Mouse (Mus musculus): ENCODE results near the gene Dennd2a. TPM values are rescaled to one million over a fixed set of nuclear protein-coding genes. Genes with fewer than 3 reads are reported as not detected.

Dennd2a gene
- total RNA-seq, 2 experiments from 2014 or later, result 6.8 to 7.4 TPM

- intact Hi-C loops (cut with DNase I), result no loop called here
Measured at GRCm38 (mm10) chr6:39526797-39527196, 30.9 kb downstream of the Dennd2a start.

GRCm38 (mm10) chr6:39523161-39523560, 34.5 kb downstream of the Dennd2a start:
- DNase-seq, result no peak
- intact Hi-C loops (cut with DNase I), result no loop called here

More at GRCm38 (mm10) chr6:39526797-39527196, 30.9 kb downstream of the Dennd2a start:
- DNase-seq, result no peak

DNA sequence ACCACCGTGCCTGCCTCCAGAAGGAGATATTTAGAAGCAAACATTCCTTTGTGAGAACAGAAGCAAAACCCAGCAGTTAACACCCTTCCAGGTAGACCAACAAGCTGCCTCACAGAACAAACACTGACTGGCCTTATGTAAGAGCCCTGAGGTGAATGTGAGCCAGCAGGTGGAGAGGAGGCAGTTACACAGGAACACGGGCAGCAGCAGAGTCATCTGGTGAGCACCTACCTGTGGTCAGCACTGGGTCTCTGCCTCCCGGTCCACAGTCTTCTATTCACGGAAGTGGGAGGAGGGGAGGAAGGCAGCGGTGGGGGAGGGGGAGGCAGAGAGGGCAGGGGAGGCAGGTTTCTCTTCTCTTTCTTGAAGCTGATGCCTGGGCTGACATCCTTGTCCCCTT, 35.2 kb downstream of the Dennd2a start:
- intact Hi-C loops (cut with DNase I), result no loop called here
- no peak for DNase-seq

DNA sequence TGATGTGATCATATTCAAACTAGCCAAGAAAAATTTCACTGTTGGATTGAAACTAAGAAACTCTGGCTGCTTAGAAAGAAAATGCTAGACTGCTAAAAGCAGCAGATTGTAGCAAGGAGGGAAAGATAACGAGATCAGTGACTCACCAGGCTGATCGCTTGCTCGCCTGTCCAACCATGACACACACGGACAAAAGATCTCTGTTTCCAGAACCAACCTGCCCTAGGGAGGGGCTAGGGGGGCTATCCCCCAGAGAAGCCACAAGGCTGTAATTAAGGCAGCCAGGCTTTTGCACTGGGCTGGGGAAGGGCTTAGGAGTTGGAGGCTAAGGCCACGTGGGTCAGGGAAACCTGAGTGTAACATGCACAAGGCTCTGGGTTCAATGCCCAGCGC, 41.9 kb downstream of the Dennd2a start:
- intact Hi-C loops (cut with DNase I), result loop anchor here (5.0 kb wide), 1 partner anchor 42 kb away; the partner anchor contains the start of gene Dennd2a
- peak in 1 of 2 experiments; percentile 32 for DNase-seq

GRCm38 (mm10) chr6:39515040-39515738, 42.5 kb downstream of the Dennd2a start:
- intact Hi-C loops (cut with DNase I), result loop anchor here (5.0 kb wide), 1 partner anchor 42 kb away; the partner anchor contains the start of gene Dennd2a
- DNase-seq, result peak; percentile 40 to 41

- no peak for DNase-seq
- intact Hi-C loops (cut with DNase I), result no loop called here
Measured at GRCm38 (mm10) chr6:39503476-39503875, 54.2 kb downstream of the Dennd2a start.

DNA sequence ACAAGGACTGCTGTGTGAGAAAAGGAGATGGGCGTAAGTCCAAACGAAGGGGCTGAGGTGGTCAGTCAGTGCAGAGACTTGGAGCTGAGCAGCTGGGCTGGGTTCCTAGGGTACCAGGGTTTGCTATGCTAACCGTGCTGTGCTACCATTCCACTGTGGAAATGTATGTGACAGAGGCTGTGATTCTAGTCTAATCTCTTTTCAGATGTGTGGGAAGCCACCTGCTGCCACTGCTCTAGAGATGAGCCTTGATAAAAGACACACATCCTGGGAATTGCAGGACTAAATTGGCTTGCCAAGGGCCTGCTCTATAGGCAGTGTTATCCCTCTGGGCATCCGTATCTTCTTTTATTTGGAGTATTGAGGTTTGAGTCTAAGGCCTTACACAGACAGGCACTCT, 60.5 kb downstream of the Dennd2a start:
- DNase-seq, result no peak
- intact Hi-C loops (cut with DNase I), result no loop called here

- intact Hi-C loops (cut with DNase I), result no loop called here
- DNase-seq, result peak; percentile 49 to 68
Measured at GRCm38 (mm10) chr6:39493129-39493714, 64.4 kb downstream of the Dennd2a start.

- intact Hi-C loops (cut with DNase I), result no loop called here
- no peak for DNase-seq
Measured at GRCm38 (mm10) chr6:39492161-39492560, 65.5 kb downstream of the Dennd2a start.

DNA sequence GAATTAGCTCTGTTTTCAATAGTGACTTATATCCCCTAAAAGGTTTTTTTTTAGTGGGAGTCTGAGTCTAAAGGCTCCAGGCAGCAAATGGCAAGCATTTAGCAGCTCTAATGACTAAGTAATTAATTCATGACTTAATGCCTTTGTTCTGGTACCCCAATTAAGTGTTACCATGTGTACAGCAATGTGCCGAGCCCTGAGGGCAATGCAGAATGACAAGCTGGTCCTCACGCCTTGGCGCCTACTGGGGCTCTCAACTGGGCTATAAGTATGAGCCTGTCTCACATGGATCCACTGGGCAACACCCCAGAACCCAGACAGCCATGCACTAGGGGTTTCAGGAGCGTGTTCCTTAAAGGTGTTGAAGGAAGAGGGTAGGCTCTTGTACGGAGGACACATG, 66.5 kb downstream of the Dennd2a start:
- DNase-seq, result no peak
- intact Hi-C loops (cut with DNase I), result no loop called here

DNA sequence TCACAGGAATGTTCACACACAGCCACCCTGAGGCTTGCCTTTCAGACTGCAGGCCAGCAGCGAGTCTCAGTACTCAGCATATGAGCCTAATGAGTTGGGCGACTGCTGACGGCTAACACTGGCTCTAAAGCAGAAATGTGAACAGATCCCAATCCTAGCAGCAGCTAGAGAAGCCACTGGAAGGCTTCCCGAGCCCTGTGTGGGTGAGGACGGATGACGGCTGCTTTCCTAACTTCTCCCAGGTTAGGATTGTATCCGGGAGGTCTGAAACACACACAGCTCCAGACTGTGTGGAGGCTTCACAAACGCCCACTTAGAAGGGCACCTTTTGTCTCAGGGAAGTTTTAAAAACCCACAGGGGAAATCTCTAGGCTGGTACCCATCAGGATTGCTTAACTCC, 69.4 kb downstream of the Dennd2a start:
- intact Hi-C loops (cut with DNase I), result no loop called here

GRCm38 (mm10) chr6:39483656-39484055, 74.0 kb downstream of the Dennd2a start:
- intact Hi-C loops (cut with DNase I), result no loop called here
- DNase-seq, result no peak

More for the DNA sequence above, 69.4 kb downstream of the Dennd2a start:
- no peak for DNase-seq

DNA sequence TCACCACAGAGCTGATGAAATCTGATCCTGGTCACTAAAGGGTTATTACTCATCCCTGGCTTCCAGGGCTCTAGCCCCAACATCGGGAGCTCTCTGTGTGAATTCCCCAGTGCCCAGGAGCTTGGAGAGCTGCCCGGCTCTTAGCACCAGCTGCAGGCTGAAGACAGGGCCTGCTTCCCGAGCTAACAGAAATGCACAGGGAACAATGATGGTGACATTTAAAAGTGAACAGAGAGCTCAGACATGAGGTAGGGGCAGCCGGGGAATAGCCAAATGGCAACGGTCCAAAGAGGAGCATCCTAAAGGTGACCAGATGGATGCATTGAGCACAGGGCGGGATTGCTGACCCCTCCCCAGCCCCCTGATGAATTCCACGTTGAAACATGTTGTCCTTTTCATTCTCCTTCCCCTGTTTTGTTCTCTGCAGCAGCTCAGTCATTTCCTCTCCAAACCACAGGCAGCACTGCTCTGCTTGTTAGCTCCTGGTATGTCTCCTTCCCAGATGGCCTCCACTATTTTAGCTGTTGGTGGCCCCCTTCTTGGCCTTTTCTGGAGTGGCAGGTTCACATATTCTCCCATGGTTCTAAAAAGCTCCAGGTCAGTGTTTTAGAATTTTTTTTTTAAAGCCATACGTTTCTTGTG, 79.0 kb downstream of the Dennd2a start:
- intact Hi-C loops (cut with DNase I), result no loop called here
- peak; percentile 60 to 68 for DNase-seq

- intact Hi-C loops (cut with DNase I), result no loop called here
- no peak for DNase-seq
Measured at GRCm38 (mm10) chr6:39476617-39477016, 81.0 kb downstream of the Dennd2a start.

- DNase-seq, result peak; percentile 35 to 55
- intact Hi-C loops (cut with DNase I), result no loop called here
Measured at GRCm38 (mm10) chr6:39474424-39474823, 83.2 kb downstream of the Dennd2a start.

DNA sequence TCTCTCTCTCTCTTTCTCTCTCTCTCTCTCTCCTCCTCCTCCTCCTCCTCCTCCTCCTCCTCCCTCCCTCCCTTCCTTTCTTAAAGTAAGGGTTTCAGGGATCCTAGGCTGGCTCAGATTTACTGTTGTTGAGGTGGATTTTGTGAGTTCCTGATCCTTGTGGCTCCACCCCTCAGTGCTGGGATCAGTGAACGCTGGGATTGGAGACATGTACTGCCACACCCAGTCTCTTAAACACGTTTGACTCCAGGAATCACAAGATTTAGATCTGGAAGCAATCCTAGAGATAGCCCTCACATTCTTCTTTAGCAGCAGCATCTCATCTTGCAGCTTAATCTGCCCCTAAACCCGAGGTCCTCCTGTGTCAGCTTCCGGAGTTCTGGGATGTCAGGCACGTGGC, 84.8 kb downstream of the Dennd2a start:
- no peak for DNase-seq
- intact Hi-C loops (cut with DNase I), result no loop called here

DNA sequence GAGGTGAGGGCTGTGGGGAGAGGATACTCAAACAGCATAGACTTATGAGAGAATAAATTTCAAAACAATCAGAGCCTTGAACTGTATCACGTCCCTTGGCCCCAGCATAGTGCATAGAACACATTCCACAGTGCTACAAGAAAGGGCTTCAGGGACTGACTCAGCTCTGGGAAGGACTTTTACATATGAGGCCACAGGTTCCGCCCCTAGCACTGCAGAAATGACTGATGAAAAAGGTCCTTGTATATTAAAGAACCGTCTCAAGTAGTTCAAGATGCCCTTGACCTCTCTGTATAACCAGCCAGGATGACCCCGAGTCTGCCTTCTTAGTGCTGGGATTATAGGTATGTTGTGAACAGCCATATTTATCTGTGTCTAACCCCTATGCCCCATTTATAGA, 85.4 kb downstream of the Dennd2a start:
- intact Hi-C loops (cut with DNase I), result no loop called here
- DNase-seq, result no peak

GRCm38 (mm10) chr6:39470076-39470475, 87.6 kb downstream of the Dennd2a start:
- no peak for DNase-seq
- intact Hi-C loops (cut with DNase I), result no loop called here

DNA sequence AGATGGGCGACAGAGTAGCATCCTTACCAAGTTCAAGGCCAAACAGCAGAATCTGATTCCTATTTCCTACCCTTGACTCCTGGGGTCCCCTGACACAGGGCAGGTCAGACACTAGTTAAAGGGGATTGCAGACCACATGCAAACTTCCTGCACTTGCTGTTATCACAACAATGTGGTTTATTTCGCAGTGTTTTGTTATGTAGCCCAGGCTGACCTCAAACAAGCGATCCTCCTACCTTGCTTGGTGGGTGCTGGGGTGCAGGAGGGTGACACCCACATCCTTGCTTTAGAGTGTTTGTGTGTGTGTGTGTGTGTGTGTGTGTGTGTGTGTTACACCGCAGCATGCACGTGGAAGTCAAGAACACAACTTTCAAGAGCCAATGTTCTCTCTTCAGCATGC, 88.2 kb downstream of the Dennd2a start:
- intact Hi-C loops (cut with DNase I), result no loop called here
- no peak for DNase-seq

DNA sequence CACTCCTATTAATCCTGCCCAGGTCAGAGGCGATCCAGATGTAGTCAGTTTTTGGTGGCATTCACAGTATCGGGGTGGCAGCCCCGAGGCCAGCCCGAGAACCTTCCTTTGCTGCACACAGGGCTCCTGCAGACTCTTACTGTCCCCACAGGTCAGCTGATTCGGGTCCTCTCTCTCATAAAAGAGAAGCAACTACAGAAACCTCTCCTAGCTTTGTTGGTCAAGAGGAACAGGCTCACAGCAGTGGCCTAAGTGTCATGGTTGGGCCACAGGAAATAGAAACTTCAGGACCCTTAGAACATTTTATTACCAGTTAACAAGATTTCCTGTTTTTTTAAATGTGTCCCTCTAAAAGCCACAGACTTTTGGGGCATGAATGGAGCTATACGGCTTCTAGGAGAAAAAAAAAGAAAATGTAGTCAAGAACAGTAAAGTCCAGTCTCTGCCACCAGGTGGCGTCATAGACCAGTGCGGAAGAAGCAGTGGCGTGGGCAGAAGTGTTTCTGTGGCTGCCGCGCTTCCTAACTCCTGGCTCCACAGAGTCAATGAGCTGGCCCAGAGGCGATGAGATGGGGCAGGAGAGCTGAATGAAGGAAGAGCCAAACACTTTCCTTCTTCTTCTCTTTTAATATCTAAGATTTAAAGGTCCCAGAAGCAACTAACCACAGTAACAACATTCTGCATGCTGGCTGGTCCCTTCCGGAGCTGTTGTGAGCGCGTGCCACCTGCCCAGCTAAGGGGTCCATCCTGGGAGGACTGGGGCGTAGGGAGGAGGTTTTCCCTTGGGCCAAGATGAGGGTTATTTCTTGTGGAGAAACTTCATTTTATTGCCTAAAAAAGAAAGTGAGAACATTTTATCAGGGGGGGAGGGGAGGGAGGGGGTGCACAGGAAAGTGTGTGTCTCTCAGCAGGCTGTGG, 94.8 kb downstream of the Dennd2a start:
- peak; percentile 81 to 86 for DNase-seq
- intact Hi-C loops (cut with DNase I), result loop anchor here (1.0 to 2.0 kb wide), 3 partner anchors 99 to 320 kb away; no protein-coding TSS in a partner anchor

DNA sequence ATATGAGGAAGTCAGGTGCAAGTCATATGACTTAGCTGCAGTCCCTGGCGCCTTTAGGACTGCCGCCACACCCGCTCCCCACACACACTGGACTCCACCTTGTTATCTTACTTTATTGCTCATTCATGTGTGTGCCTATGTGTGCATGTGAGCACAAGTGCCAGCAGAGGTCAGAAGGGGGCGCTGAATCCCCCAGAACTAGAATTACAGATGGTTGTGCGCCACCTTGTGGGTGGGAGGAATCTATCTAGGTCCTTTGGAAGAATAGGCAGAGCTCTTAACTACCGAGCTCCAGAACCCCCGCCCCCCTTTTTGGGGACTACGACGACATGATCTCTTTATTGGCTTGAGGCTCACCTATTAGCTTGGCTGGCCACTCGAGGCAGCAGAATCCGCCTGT, 97.6 kb downstream of the Dennd2a start:
- intact Hi-C loops (cut with DNase I), result no loop called here

More for the DNA sequence above, 97.6 kb downstream of the Dennd2a start:
- DNase-seq, result no peak

Data from heart, postnatal 36 days (tissue).